20 mouse cellular contexts compared by ENCODE assay signal in genomic region chr5:57847500-57847899, GRCm38 (mm10).
A peak's percentile ranks its signal among the peaks of the same experiment; 100 is the strongest.
DNase-seq lines count a peak whose midpoint lies in the region; ATAC-seq lines count a peak whose summit lies in the region.
"Had no signal": no experiment of that assay in that cellular context is flagged by ENCODE, and none has a peak within 500 bp of the region (broad histone marks: within the 10 kb centered on the region; RNA-seq: fewer than 3 reads in every experiment).

No protein-coding gene starts in this region.

- no peak overlapping the region for H3K9ac ChIP-seq in forebrain, embryonic 14.5 days (ENCODE audit: low read length)
- no peak overlapping the region for H3K9ac ChIP-seq in forebrain, embryonic 11.5 days (ENCODE audit: low read length)
- H3K9ac ChIP-seq in forebrain, embryonic 16.5 days (replicated peaks; ENCODE audit: low read depth, low read length), result no peak overlapping the region
- H3K9ac ChIP-seq: hindbrain, embryonic 12.5 days; intestine, embryonic 15.5 days; kidney, embryonic 15.5 days; neural tube, embryonic 13.5 days had no signal

- no peak overlapping the region for H3K4me3 ChIP-seq in forebrain, embryonic 14.5 days (ENCODE audit: low read depth, low read length)
- no peak overlapping the region for H3K4me3 ChIP-seq in forebrain, embryonic 11.5 days (ENCODE audit: low read depth, low read length)
- H3K4me3 ChIP-seq in forebrain, embryonic 16.5 days (replicated peaks; ENCODE audit: low read length), result no peak overlapping the region
- H3K4me3 ChIP-seq: hindbrain, embryonic 12.5 days; intestine, embryonic 15.5 days; kidney, embryonic 15.5 days; limb, embryonic 10.5 days; midbrain, embryonic 10.5 days; neural tube, embryonic 13.5 days had no signal

- whole genome bisulfite sequencing in forebrain, embryonic 14.5 days, result 62% methylated on average over 3 of the region's 3 CpGs
- WGBS in forebrain, embryonic 11.5 days, result 77% methylated on average over 3 of the region's 3 CpGs
- 38% methylated on average over 3 of the region's 3 CpGs for WGBS in forebrain, embryonic 16.5 days

- DNase-seq in forebrain, embryonic 14.5 days (ENCODE audit: low spot score), result peak; percentile 80
- no peak for DNase-seq in forebrain, embryonic 11.5 days (ENCODE audit: low spot score)
- peak; percentile 20 to 30 for DNase-seq in left cerebral cortex, adult 18-20 months (ENCODE audit: low spot score in 2 of 2)
- no peak for DNase-seq in left cerebral cortex, adult 11 months (ENCODE audit: low spot score)
- DNase-seq in telencephalon, adult 2 months (ENCODE audit: low read depth, low spot score), result peak; percentile 55
- no peak for DNase-seq in embryo, embryonic 10 days (ENCODE audit: low spot score)
- DNase-seq: adrenal gland, postnatal 25 days; cerebellum, adult 9-10 months; heart, adult 18-20 months; lung, adult 2 months; lung, postnatal 4 days; thymus, postnatal 36 days had no signal

- no peaks in the 10 kb centered on the region for H3K4me1 ChIP-seq in forebrain, embryonic 14.5 days (ENCODE audit: control insufficient read depth, insufficient read depth, low read length)
- no peaks in the 10 kb centered on the region for H3K4me1 ChIP-seq in forebrain, embryonic 11.5 days (replicated peaks; ENCODE audit: control insufficient read depth, insufficient read depth, low read length)
- H3K4me1 ChIP-seq in forebrain, embryonic 16.5 days (replicated peaks; ENCODE audit: control insufficient read depth, insufficient read depth, low read length), result 0 out of 2 replicates have a peak, but pooled peaks cover 2% of the 10 kb centered on the region
- H3K4me1 ChIP-seq: hindbrain, embryonic 12.5 days; intestine, embryonic 15.5 days; kidney, embryonic 15.5 days; midbrain, embryonic 10.5 days; neural tube, embryonic 13.5 days had no signal

- no peak overlapping the region for H3K4me2 ChIP-seq in forebrain, embryonic 14.5 days (ENCODE audit: low read length)
- H3K4me2 ChIP-seq in forebrain, embryonic 11.5 days (ENCODE audit: low read depth, low read length, severe bottlenecking), result no peak overlapping the region
- no peak overlapping the region for H3K4me2 ChIP-seq in forebrain, embryonic 16.5 days (ENCODE audit: low read length)
- H3K4me2 ChIP-seq: hindbrain, embryonic 12.5 days; intestine, embryonic 15.5 days; kidney, embryonic 15.5 days; liver, embryonic 11.5 days; neural tube, embryonic 13.5 days had no signal

- H3K36me3 ChIP-seq in forebrain, embryonic 14.5 days (ENCODE audit: control insufficient read depth, insufficient read depth, low read length), result no peaks in the 10 kb centered on the region
- H3K36me3 ChIP-seq in forebrain, embryonic 11.5 days (ENCODE audit: control insufficient read depth, insufficient read depth, low read length), result no peaks in the 10 kb centered on the region
- H3K36me3 ChIP-seq in forebrain, embryonic 16.5 days (ENCODE audit: control insufficient read depth, insufficient read depth), result no peaks in the 10 kb centered on the region
- H3K36me3 ChIP-seq: hindbrain, embryonic 12.5 days; intestine, embryonic 15.5 days; kidney, embryonic 15.5 days; limb, embryonic 10.5 days; midbrain, embryonic 10.5 days; neural tube, embryonic 13.5 days had no signal

- H3K27me3 ChIP-seq in forebrain, embryonic 14.5 days (replicated peaks; ENCODE audit: control insufficient read depth, insufficient read depth, low read length), result no peaks in the 10 kb centered on the region
- H3K27me3 ChIP-seq in forebrain, embryonic 11.5 days (ENCODE audit: control insufficient read depth, insufficient read depth, low read length), result no peaks in the 10 kb centered on the region
- no peaks in the 10 kb centered on the region for H3K27me3 ChIP-seq in forebrain, embryonic 16.5 days (replicated peaks; ENCODE audit: control insufficient read depth, insufficient read depth, low read length)
- H3K27me3 ChIP-seq: hindbrain, embryonic 12.5 days; intestine, embryonic 15.5 days; kidney, embryonic 15.5 days; neural tube, embryonic 13.5 days had no signal

- peak; percentile 85; the same call in 1 of the 2 replicates for ATAC-seq in forebrain, embryonic 14.5 days
- no peak for ATAC-seq in forebrain, embryonic 11.5 days (replicated peaks; ENCODE audit: low FRiP score)
- ATAC-seq in forebrain, embryonic 16.5 days, result peak; percentile 90
- ATAC-seq: intestine, embryonic 15.5 days had no signal

- H3K9me3 ChIP-seq in forebrain, embryonic 14.5 days (replicated peaks; ENCODE audit: control insufficient read depth, low read length), result no peaks in the 10 kb centered on the region
- H3K9me3 ChIP-seq in forebrain, embryonic 11.5 days (ENCODE audit: control insufficient read depth, low read length), result no peaks in the 10 kb centered on the region
- H3K9me3 ChIP-seq in forebrain, embryonic 16.5 days (ENCODE audit: control insufficient read depth, low read length), result no peaks in the 10 kb centered on the region
- H3K9me3 ChIP-seq: hindbrain, embryonic 12.5 days; intestine, embryonic 15.5 days; kidney, embryonic 15.5 days; limb, embryonic 10.5 days; midbrain, embryonic 10.5 days; neural tube, embryonic 13.5 days had no signal

- no peak overlapping the region for H3K27ac ChIP-seq in forebrain, embryonic 14.5 days (ENCODE audit: low read depth, low read length)
- no peak overlapping the region for H3K27ac ChIP-seq in forebrain, embryonic 11.5 days (ENCODE audit: low read depth, low read length)
- H3K27ac ChIP-seq in forebrain, embryonic 16.5 days (ENCODE audit: low read length), result no peak overlapping the region
- H3K27ac ChIP-seq: hindbrain, embryonic 12.5 days; intestine, embryonic 15.5 days; kidney, embryonic 15.5 days; limb, embryonic 10.5 days; midbrain, embryonic 10.5 days; neural tube, embryonic 13.5 days had no signal

Comparison
In these comparisons a context has a peak if more than half of its experiments do, and no peak if none do; other contexts are left out.
1. DNase-seq: peak in forebrain, embryonic 14.5 days (single experiment), left cerebral cortex, adult 18-20 months (2 of 2) and telencephalon, adult 2 months (single experiment); none in forebrain, embryonic 11.5 days (single experiment), left cerebral cortex, adult 11 months (single experiment) and embryo, embryonic 10 days (single experiment).